Comparison of ENCODE assay signal across 10 mouse cellular contexts in genomic region chr14:60196884-60197283, GRCm38 (mm10). TPM values are rescaled to one million over a fixed set of nuclear protein-coding genes. Genes with fewer than 3 reads are reported as not detected.
A peak's percentile ranks its signal among the peaks of the same experiment; 100 is the strongest.
DNase-seq lines count a peak whose midpoint lies in the region; ATAC-seq and TF ChIP-seq lines count a peak whose summit lies in the region.
"Had no signal": no experiment of that assay in that cellular context is flagged by ENCODE, and none has a peak within 500 bp of the region (broad histone marks: within the 10 kb centered on the region; RNA-seq: fewer than 3 reads in every experiment).

Gene Atp8a2 (minus strand): TSS chr14:60197179.

- no peaks in the 10 kb centered on the region for H3K27me3 ChIP-seq in thymus, adult 2 months (ENCODE audit: control insufficient read depth, insufficient read depth, low read length)

- H3K27ac ChIP-seq in left cerebral cortex, adult 2 months = no peak within 1 kb of the TSS
- no peak within 1 kb of the TSS for H3K27ac ChIP-seq in thymus, adult 2 months (ENCODE audit: control insufficient read depth, insufficient read depth, low read length)
- H3K27ac ChIP-seq: liver, embryonic 14.5 days had no signal

- H3K4me3 ChIP-seq in left cerebral cortex, adult 2 months = no peak within 1 kb of the TSS
- no peak within 1 kb of the TSS for H3K4me3 ChIP-seq in thymus, adult 2 months (ENCODE audit: control insufficient read depth, insufficient read depth, low read length)

- peak; percentile 16 to 18 for DNase-seq in heart, adult 18-20 months
- DNase-seq in heart, postnatal 4 days = no peak
- peak; percentile 46 for DNase-seq in right cerebral cortex, adult 18-20 months
- no peak for DNase-seq in right cerebral cortex, postnatal 4 days
- no peak for DNase-seq in left cerebral cortex, adult 2 months (ENCODE audit: extremely low spot score in 1 of 2, low spot score in 2 of 2)
- DNase-seq in skeletal muscle tissue, adult 2 months (ENCODE audit: low read depth, low spot score) = peak; percentile 9
- no peak for DNase-seq in thymus, adult 2 months
- DNase-seq: kidney, postnatal 10 days had no signal

- TF ChIP-seq CTCF in left cerebral cortex, adult 2 months (IDR thresholded peaks at IDR 0.05) = no peak
- no peak for TF ChIP-seq CTCF in thymus, adult 2 months (IDR thresholded peaks at IDR 0.05; ENCODE audit: borderline replicate concordance, control insufficient read depth, extremely low read depth, insufficient read depth, low read length, poor library complexity)

- WGBS in thymus, adult 2 months = 86% methylated on average over 7 of the region's 7 CpGs

- intact Hi-C loops in left cerebral cortex, adult 2 months (cut with DNase I) = no loop called here

- no peaks in the 10 kb centered on the region for H3K4me1 ChIP-seq in thymus, adult 2 months (replicated peaks; ENCODE audit: control insufficient read depth, insufficient read depth, low read length)

- no peaks in the 10 kb centered on the region for H3K36me3 ChIP-seq in thymus, adult 2 months (ENCODE audit: control insufficient read depth, insufficient read depth, low read length)

- no peak for TF ChIP-seq POLR2A in thymus, adult 2 months (IDR thresholded peaks at IDR 0.05; ENCODE audit: control insufficient read depth, extremely low read depth, insufficient read depth, low read length, poor library complexity)

- no peak for ATAC-seq in activated CD4-positive, CD25-positive, alpha-beta regulatory T cell, adult 4 months

RNA-seq across cellular contexts. Expression of gene Atp8a2, which starts in this region (rescaled TPM):
- 1 to 10 TPM; 4.1 to 6.3 TPM for total RNA-seq in heart, adult 18-20 months (2021)
- 1 to 10 TPM; 5.6 to 8.1 TPM for total RNA-seq in heart, postnatal 4 days (2021)
- 10 to 100 TPM; 72.2 to 76.0 TPM for total RNA-seq in left cerebral cortex, adult 2 months (2021)
- polyA plus RNA-seq in thymus, adult 2 months (2012; rRNA removed) = 0.38 and 0.54 TPM in 2 replicates
- polyA plus RNA-seq in activated CD4-positive, CD25-positive, alpha-beta regulatory T cell, adult 4 months (2017; shearing (Covaris generic)) = 1 to 10 TPM; 1.0 to 1.5 TPM

Comparison
In these comparisons a context has a peak if more than half of its experiments do, and no peak if none do; other contexts are left out.
1. RNA of gene Atp8a2 (total RNA-seq): 72.2 to 76.0 TPM in left cerebral cortex, adult 2 months; 5.6 to 8.1 TPM in heart, postnatal 4 days and 4.1 to 6.3 TPM in heart, adult 18-20 months; every median in the first group is over 4 times any median in the second.
2. DNase-seq: peak in heart, adult 18-20 months (2 of 2), right cerebral cortex, adult 18-20 months (single experiment) and skeletal muscle tissue, adult 2 months (single experiment); none in heart, postnatal 4 days (single experiment), right cerebral cortex, postnatal 4 days (single experiment), left cerebral cortex, adult 2 months (0 of 2) and thymus, adult 2 months (single experiment).